Comparison of ENCODE assay signal across 8 mouse cellular contexts in genomic region chr19:28991391-28991790, GRCm38 (mm10). TPM values are rescaled to one million over a fixed set of nuclear protein-coding genes. Genes with fewer than 3 reads are reported as not detected.
DNase-seq lines count a peak whose midpoint lies in the region; ATAC-seq and TF ChIP-seq lines count a peak whose summit lies in the region.

No protein-coding gene starts in this region.

- peak overlapping the region; percentile 72 for H3K4me2 ChIP-seq in lung, embryonic 15.5 days
- peak overlapping the region; percentile 81 for H3K4me2 ChIP-seq in embryonic facial prominence, embryonic 14.5 days (ENCODE audit: low read depth, low read length)
- H3K4me2 ChIP-seq in intestine, postnatal 0 days (replicated peaks; ENCODE audit: low read depth), result peak overlapping the region; percentile 71
- H3K4me2 ChIP-seq in neural tube, embryonic 15.5 days, result peak overlapping the region; percentile 77

- no peaks in the 10 kb centered on the region for H3K27me3 ChIP-seq in lung, embryonic 15.5 days
- H3K27me3 ChIP-seq in embryonic facial prominence, embryonic 14.5 days (replicated peaks; ENCODE audit: control insufficient read depth, insufficient read depth, low read length), result no peaks in the 10 kb centered on the region
- H3K27me3 ChIP-seq in intestine, postnatal 0 days (replicated peaks; ENCODE audit: control insufficient read depth, insufficient read depth, low read length), result no peaks in the 10 kb centered on the region
- H3K27me3 ChIP-seq in neural tube, embryonic 15.5 days (replicated peaks), result no peaks in the 10 kb centered on the region

- H3K9me3 ChIP-seq in lung, embryonic 15.5 days, result no peaks in the 10 kb centered on the region
- no peaks in the 10 kb centered on the region for H3K9me3 ChIP-seq in embryonic facial prominence, embryonic 14.5 days (ENCODE audit: control insufficient read depth, low read length)
- H3K9me3 ChIP-seq in intestine, postnatal 0 days (ENCODE audit: control insufficient read depth), result no peaks in the 10 kb centered on the region
- no peaks in the 10 kb centered on the region for H3K9me3 ChIP-seq in neural tube, embryonic 15.5 days (replicated peaks)

- H3K4me3 ChIP-seq in lung, embryonic 15.5 days, result peak overlapping the region; percentile 68
- peak overlapping the region; percentile 92 for H3K4me3 ChIP-seq in embryonic facial prominence, embryonic 14.5 days (ENCODE audit: low read depth, low read length)
- H3K4me3 ChIP-seq in intestine, postnatal 0 days (ENCODE audit: low read depth, low read length), result peak overlapping the region; percentile 72
- peak overlapping the region; percentile 86 for H3K4me3 ChIP-seq in neural tube, embryonic 15.5 days (replicated peaks)

- no peak for DNase-seq in lung, postnatal 14 days
- DNase-seq in embryonic facial prominence, embryonic 14.5 days (ENCODE audit: low spot score), result no peak
- no peak for DNase-seq in testis, postnatal 14 days (ENCODE audit: low spot score)
- DNase-seq in gastrocnemius, postnatal 25 days, result no peak
- no peak for DNase-seq in thymus, postnatal 4 days

- peaks cover 25% of the 10 kb centered on the region for H3K36me3 ChIP-seq in lung, embryonic 15.5 days
- peaks cover 38% of the 10 kb centered on the region for H3K36me3 ChIP-seq in embryonic facial prominence, embryonic 14.5 days (ENCODE audit: control insufficient read depth, insufficient read depth, low read length)
- peaks cover 14% of the 10 kb centered on the region for H3K36me3 ChIP-seq in intestine, postnatal 0 days (ENCODE audit: control insufficient read depth, insufficient read depth)
- peaks cover 22% of the 10 kb centered on the region; the same call in 1 of the 2 replicates for H3K36me3 ChIP-seq in neural tube, embryonic 15.5 days

- ATAC-seq in lung, embryonic 15.5 days (ENCODE audit: borderline replicate concordance, extremely low read depth, low FRiP score, low TSS enrichment), result no peak
- ATAC-seq in embryonic facial prominence, embryonic 14.5 days (ENCODE audit: low read depth), result no peak
- ATAC-seq in intestine, postnatal 0 days, result no peak
- ATAC-seq in neural tube, embryonic 15.5 days (ENCODE audit: low FRiP score), result no peak

- 0 out of 2 replicates have a peak overlapping the region, but pooled peaks have one; percentile 75 for H3K27ac ChIP-seq in lung, embryonic 15.5 days
- H3K27ac ChIP-seq in embryonic facial prominence, embryonic 14.5 days (replicated peaks; ENCODE audit: low read depth, low read length), result no peak overlapping the region; the same call in 1 of the 2 replicates
- H3K27ac ChIP-seq in intestine, postnatal 0 days (ENCODE audit: low read depth, low read length), result peak overlapping the region; percentile 96; the same call in 1 of the 2 replicates
- no peak overlapping the region for H3K27ac ChIP-seq in neural tube, embryonic 15.5 days (replicated peaks)

- TF ChIP-seq CTCF in intestine, postnatal 0 days (IDR thresholded peaks at IDR 0.05; ENCODE audit: low read depth), result no peak

- H3K9ac ChIP-seq in lung, embryonic 15.5 days, result peak overlapping the region; percentile 75; the same call in 1 of the 2 replicates
- peak overlapping the region; percentile 92 for H3K9ac ChIP-seq in embryonic facial prominence, embryonic 14.5 days (ENCODE audit: low read depth, low read length)
- H3K9ac ChIP-seq in intestine, postnatal 0 days (ENCODE audit: low read depth, low read length), result peak overlapping the region; percentile 96
- peak overlapping the region; percentile 86; the same call in 1 of the 2 replicates for H3K9ac ChIP-seq in neural tube, embryonic 15.5 days (replicated peaks)

- H3K4me1 ChIP-seq in lung, embryonic 15.5 days, result peaks cover 14% of the 10 kb centered on the region; the same call in 1 of the 2 replicates
- 0 out of 2 replicates have a peak, but pooled peaks cover 5% of the 10 kb centered on the region for H3K4me1 ChIP-seq in embryonic facial prominence, embryonic 14.5 days (ENCODE audit: control insufficient read depth, insufficient read depth, low read length)
- no peaks in the 10 kb centered on the region for H3K4me1 ChIP-seq in intestine, postnatal 0 days (replicated peaks; ENCODE audit: control insufficient read depth, insufficient read depth, low read length)
- peaks cover 31% of the 10 kb centered on the region for H3K4me1 ChIP-seq in neural tube, embryonic 15.5 days

- WGBS in lung, embryonic 15.5 days, result 65% methylated on average over 5 of the region's 5 CpGs
- WGBS in embryonic facial prominence, embryonic 14.5 days, result 62% methylated on average over 5 of the region's 5 CpGs
- 67% methylated on average over 5 of the region's 5 CpGs for WGBS in intestine, postnatal 0 days
- WGBS in neural tube, embryonic 15.5 days, result 68% methylated on average over 5 of the region's 5 CpGs

RNA-seq across cellular contexts. Expression of gene Cdc37l1, which starts 1.2 kb away (rescaled TPM):
- polyA plus RNA-seq in lung, embryonic 15.5 days (2015; fragmentation: Nextera tagmentation; extraction: Ambion mirVana), result 32.9 and 36.0 TPM in 2 replicates
- polyA plus RNA-seq in embryonic facial prominence, embryonic 14.5 days (2014; fragmentation: Nextera tagmentation; extraction: Ambion mirVana), result 35.8 and 41.8 TPM in 2 replicates
- polyA plus RNA-seq in intestine, postnatal 0 days (2015; fragmentation: Nextera tagmentation; extraction: Ambion mirVana), result 19.7 and 23.9 TPM in 2 replicates
- 44.0 and 46.7 TPM in 2 replicates for polyA plus RNA-seq in neural tube, embryonic 15.5 days (2015; fragmentation: Nextera tagmentation; extraction: Ambion mirVana)
- total RNA-seq in gastrocnemius, postnatal 25 days (2021), result 10 to 100 TPM; 35.7 to 41.4 TPM

RNA-seq across cellular contexts. Expression of gene 4430402I18Rik, which starts 23.8 kb away (rescaled TPM):
- polyA plus RNA-seq in lung, embryonic 15.5 days (2015; fragmentation: Nextera tagmentation; extraction: Ambion mirVana), result 1.9 and 3.2 TPM in 2 replicates
- 1.4 and 1.8 TPM in 2 replicates for polyA plus RNA-seq in embryonic facial prominence, embryonic 14.5 days (2014; fragmentation: Nextera tagmentation; extraction: Ambion mirVana)
- 3.8 and 4.8 TPM in 2 replicates for polyA plus RNA-seq in intestine, postnatal 0 days (2015; fragmentation: Nextera tagmentation; extraction: Ambion mirVana)
- 0.78 and 0.96 TPM in 2 replicates for polyA plus RNA-seq in neural tube, embryonic 15.5 days (2015; fragmentation: Nextera tagmentation; extraction: Ambion mirVana)
- total RNA-seq in gastrocnemius, postnatal 25 days (2021), result under 1 TPM; 0.56 to 0.67 TPM

RNA-seq across cellular contexts. Expression of gene Plpp6, which starts 27.6 kb away (rescaled TPM):
- 7.0 TPM in 2 replicates for polyA plus RNA-seq in lung, embryonic 15.5 days (2015; fragmentation: Nextera tagmentation; extraction: Ambion mirVana)
- polyA plus RNA-seq in embryonic facial prominence, embryonic 14.5 days (2014; fragmentation: Nextera tagmentation; extraction: Ambion mirVana), result 8.4 and 9.3 TPM in 2 replicates
- polyA plus RNA-seq in intestine, postnatal 0 days (2015; fragmentation: Nextera tagmentation; extraction: Ambion mirVana), result 22.3 and 23.2 TPM in 2 replicates
- polyA plus RNA-seq in neural tube, embryonic 15.5 days (2015; fragmentation: Nextera tagmentation; extraction: Ambion mirVana), result 12.0 and 12.6 TPM in 2 replicates
- total RNA-seq in gastrocnemius, postnatal 25 days (2021), result 1 to 10 TPM; 1.5 to 2.0 TPM

RNA-seq across cellular contexts. Expression of gene Ak3, which starts 56.4 kb away (rescaled TPM):
- polyA plus RNA-seq in lung, embryonic 15.5 days (2015; fragmentation: Nextera tagmentation; extraction: Ambion mirVana), result 71.4 and 80.3 TPM in 2 replicates
- polyA plus RNA-seq in embryonic facial prominence, embryonic 14.5 days (2014; fragmentation: Nextera tagmentation; extraction: Ambion mirVana), result 93.5 and 95.5 TPM in 2 replicates
- polyA plus RNA-seq in intestine, postnatal 0 days (2015; fragmentation: Nextera tagmentation; extraction: Ambion mirVana), result 70.4 and 73.9 TPM in 2 replicates
- polyA plus RNA-seq in neural tube, embryonic 15.5 days (2015; fragmentation: Nextera tagmentation; extraction: Ambion mirVana), result 66.1 and 69.8 TPM in 2 replicates
- 10 to 100 TPM; 53.8 to 55.3 TPM for total RNA-seq in gastrocnemius, postnatal 25 days (2021)

Comparison
In these comparisons a context has a peak if more than half of its experiments do, and no peak if none do; other contexts are left out.
1. H3K27ac ChIP-seq: peak in lung, embryonic 15.5 days (single experiment) and intestine, postnatal 0 days (single experiment); none in embryonic facial prominence, embryonic 14.5 days (single experiment) and neural tube, embryonic 15.5 days (single experiment).
2. Peak in every context shown above with its lines, with median percentiles within 50 percentile points of each other: H3K4me2 ChIP-seq, H3K4me3 ChIP-seq and H3K9ac ChIP-seq.